Mouse (Mus musculus): ENCODE measurements around the gene Adam15.

DNA sequence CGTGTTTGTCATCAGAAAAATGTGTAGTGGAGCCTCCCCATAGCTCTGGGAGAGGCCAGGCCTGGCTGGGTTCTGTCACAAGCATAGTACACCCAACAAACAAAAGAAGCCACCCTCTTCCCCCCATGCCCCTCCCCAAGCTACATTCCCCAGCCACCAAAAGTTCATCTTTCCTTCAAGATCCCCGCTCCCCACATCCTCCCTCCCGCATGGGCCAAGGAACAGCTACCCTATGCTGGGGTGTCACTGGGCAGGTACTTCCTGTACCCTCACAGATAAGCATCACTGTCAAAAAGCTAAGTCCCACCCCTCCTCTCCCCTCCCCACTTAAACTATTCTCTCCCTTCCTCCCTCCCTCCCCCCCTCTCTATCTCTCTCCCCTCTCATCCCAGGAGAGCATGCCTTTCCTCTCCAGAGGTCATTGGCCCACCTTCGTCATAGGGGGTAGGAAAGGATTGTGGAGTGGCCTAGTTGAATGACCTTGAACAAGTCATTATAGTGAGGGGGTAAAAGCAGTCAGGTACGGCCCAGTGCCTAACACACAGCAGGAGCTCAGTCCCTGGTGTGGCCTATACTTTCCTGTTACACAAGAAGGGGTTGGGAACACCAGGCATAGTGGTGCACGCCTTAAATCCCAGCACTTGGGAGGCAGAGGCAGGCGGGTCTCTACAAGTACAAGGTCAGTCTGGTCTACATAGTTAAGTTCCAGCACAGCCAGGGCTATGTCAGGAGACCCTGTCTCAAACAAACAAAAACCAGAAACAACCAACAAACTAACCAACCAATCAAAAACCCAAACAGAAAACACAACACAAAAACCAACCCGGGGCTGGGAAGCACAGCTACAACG, 32.5 kb upstream of the Adam15 start:
- TF ChIP-seq POU5F1 (IDR thresholded peaks at IDR 0.05; ENCODE audit: borderline replicate concordance, low read length) (no peak), CTCF (conservative IDR thresholded peaks at IDR 0.05; ENCODE audit: low read length) (no peak), NANOG (IDR thresholded peaks at IDR 0.05; ENCODE audit: borderline replicate concordance, low read length) (peak; percentile 30; the same call in 1 of the 2 replicates)
